Mouse (Mus musculus): Measurements from ENCODE around the gene Cmtm7.

DNA sequence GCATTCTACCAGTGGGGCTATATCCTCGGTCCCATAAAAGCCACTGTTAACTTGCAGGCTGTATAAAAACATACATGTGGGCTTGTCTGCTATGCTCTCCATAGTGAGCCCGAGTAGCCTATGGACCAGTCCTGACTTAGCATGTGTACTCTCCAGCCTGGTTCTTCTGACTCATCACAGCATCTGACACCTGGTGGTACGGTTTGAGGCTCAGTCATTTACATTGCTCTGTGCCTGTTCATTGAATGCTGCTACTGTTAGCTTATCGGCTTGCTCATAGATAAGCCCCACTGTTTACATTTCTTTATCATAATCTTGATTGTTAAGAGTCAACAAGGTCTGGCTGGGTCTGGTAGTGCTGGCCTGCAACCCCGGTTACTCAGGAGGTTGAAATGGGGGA, 27.0 kb upstream of the Cmtm7 start:
- TF ChIP-seq TAL1 (conservative IDR thresholded peaks at IDR 0.05; ENCODE audit: low read depth, low read length), result no peak
- TF ChIP-seq CTCF (IDR thresholded peaks at IDR 0.05; ENCODE audit: low read depth, low read length), result no peak
- no peak for TF ChIP-seq GATA1 (IDR thresholded peaks at IDR 0.05; ENCODE audit: borderline replicate concordance, low read length)
